Mouse (Mus musculus) MEL-GATA-1-ER (cell line): ENCODE data around the gene Epdr1.
"Not testable (repeated sequence)": the region's sequence is repeated elsewhere in the genome, so short reads cannot be mapped to it uniquely, and the experiment has no call there.

Experiments used
- DNase-seq: peaks from one replicate; pipeline ENCODE4 v3.0.0-alpha.2; 2012; ENCODE audit warnings: low read depth; ENCODE audit errors: extremely low read depth

The Epdr1 gene

GRCm38 (mm10) chr13:19608120-19608519 lies 11.6 kb downstream of the Epdr1 start:
- DNase-seq, result no peak

GRCm38 (mm10) chr13:19604916-19605315 lies 14.8 kb downstream of the Epdr1 start:
- no peak for DNase-seq

- DNase-seq, result no peak
Measured at GRCm38 (mm10) chr13:19603719-19604118, 16.0 kb downstream of the Epdr1 start.

- DNase-seq, result no peak
Measured at GRCm38 (mm10) chr13:19602531-19602930, 17.2 kb downstream of the Epdr1 start.

GRCm38 (mm10) chr13:19599242-19599641 lies 20.5 kb downstream of the Epdr1 start:
- no peak for DNase-seq

- DNase-seq, result no peak
Measured at GRCm38 (mm10) chr13:19595141-19595540, 24.6 kb downstream of the Epdr1 start.

- DNase-seq, result no peak
Measured at GRCm38 (mm10) chr13:19590996-19591759, 28.5 kb downstream of the Epdr1 start.

GRCm38 (mm10) chr13:19575947-19576346 lies 43.8 kb downstream of the Epdr1 start:
- no peak for DNase-seq

GRCm38 (mm10) chr13:19574723-19575122 lies 45.0 kb downstream of the Epdr1 start:
- not testable (repeated sequence) for DNase-seq

- not testable (repeated sequence) for DNase-seq
Measured at GRCm38 (mm10) chr13:19570166-19570565, 49.6 kb downstream of the Epdr1 start.

- DNase-seq, result no peak
Measured at GRCm38 (mm10) chr13:19562510-19562909, 57.2 kb downstream of the Epdr1 start.

- no peak for DNase-seq
Measured at GRCm38 (mm10) chr13:19555391-19555790, 64.3 kb downstream of the Epdr1 start.
